Mouse (Mus musculus): ENCODE measurements around the gene Entpd2.

Entpd2 gene

GRCm38 (mm10) chr2:25430395-25431233 is 34.9 kb downstream of the Entpd2 start:
- DNase-seq, result no peak

DNA sequence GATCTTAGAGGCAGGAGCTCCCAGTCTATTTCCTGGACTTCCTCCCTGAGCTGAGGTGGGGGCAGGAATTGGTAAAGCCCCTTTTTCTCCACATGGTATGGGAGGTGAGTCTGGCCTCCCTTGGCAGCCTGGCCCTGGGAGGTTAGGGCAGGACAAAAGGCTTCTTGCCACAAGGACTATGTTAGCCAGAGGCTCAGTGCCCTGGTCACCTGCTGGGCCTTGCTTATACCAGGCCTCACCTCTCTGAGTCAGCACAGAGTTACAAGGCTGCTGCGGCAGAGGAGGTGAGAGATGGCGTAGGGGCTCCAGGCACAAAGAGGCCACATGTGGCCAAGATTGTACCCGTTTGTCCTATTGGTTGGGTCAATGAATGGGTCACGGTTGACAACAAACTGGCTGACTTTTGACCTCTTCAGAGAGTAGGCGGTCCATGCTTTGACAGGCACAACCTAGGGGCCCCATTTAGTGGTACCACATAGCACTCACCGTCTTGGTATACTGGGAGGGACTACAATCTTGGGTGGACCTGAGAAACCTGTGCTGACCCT is 35.7 kb downstream of the Entpd2 start:
- DNase-seq, result no peak

- DNase-seq, result no peak
Observed at GRCm38 (mm10) chr2:25432326-25433098, 36.8 kb downstream of the Entpd2 start.

- DNase-seq, result no peak
Observed at GRCm38 (mm10) chr2:25433101-25433500, 37.4 kb downstream of the Entpd2 start.

DNA sequence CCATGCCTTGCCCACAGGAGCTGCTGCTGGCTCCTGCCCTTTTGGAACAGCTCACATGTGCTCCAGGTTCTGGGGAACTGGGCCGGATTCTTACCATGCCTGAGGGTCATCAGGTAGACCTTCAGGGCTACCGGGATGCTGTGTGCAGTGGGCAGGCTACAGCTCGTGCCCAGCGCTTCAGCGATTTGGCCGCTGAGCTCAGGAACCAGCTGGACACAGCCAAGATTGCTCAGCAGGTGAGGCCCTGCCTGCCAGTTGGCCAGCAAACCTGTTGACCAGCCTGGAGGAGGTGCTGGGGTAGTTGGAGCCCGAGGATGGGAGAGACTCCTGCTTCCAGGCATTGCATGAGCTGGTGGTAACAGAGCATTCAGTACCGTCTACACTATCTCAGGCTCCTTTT is 38.6 kb downstream of the Entpd2 start:
- DNase-seq, result no peak

DNA sequence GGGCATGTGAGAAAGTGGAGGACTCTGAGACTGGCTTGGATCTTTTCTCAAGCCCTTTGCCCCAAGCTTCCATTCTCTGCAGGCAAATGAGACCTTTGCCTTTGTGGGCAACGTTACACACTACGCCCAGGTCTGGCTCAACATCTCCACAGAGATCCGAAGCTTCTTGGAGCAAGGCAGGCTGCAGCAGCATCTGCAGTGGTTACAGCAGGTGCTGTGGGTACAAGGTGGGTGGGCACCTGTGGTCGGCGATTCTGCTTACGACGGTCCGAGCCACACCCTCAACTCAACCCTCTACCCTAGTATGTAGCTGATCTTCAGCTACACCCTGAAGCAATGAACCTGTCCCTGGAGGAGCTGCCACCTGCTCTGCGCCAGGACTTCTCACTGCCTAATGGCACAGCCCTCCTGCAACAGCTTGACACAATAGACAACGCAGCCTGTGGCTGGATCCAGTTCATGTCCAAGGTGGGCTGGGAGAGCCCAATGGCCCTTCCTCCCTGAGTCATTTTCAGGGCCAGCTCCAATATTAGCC is 40.7 kb downstream of the Entpd2 start:
- no peak for DNase-seq

DNA sequence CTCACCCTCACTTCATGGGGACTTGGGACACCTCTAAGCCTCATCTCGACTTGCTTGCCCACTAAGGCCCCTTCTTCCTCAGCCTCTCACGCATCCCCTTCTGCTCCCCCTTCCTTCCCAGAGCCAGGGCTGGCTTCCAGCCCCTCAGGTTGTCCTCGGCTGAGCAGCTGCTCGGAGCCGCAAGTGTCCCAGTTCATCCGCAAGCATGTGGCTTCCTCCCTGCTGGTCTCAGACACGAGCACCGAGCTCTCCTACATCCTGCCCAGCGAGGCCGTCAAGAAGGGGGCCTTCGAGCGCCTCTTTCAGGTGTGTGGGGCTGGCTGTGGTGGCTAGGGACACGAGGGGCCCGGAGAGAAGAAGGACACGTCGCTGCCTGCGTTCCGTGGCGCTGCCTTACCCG is 45.4 kb downstream of the Entpd2 start:
- no peak for DNase-seq

GRCm38 (mm10) chr2:25442682-25443081 is 47.0 kb downstream of the Entpd2 start:
- no peak for DNase-seq

Measured in thymus, postnatal 14 days (tissue).